Mouse (Mus musculus): ENCODE data around the gene Nudt16l1. TPM values are rescaled to one million over a fixed set of nuclear protein-coding genes. Genes with fewer than 3 reads are reported as not detected.

Nudt16l1 gene
- polyA plus RNA-seq, 1 experiment from 2014 or later, result 125 TPM

GRCm38 (mm10) chr16:4922481-4922880 is 16.1 kb upstream of the Nudt16l1 start:
- H3K4me3 ChIP-seq (replicated peaks), result no peak overlapping the region
- H3K9ac ChIP-seq, result no peak overlapping the region
- no peak for ATAC-seq (ENCODE audit: low FRiP score)
- H3K4me1 ChIP-seq, result no peaks in the 10 kb centered on the region
- no peaks in the 10 kb centered on the region for H3K9me3 ChIP-seq
- 96% methylated on average over 6 of the region's 6 CpGs for WGBS
- H3K27ac ChIP-seq, result no peak overlapping the region
- peaks cover 56% of the 10 kb centered on the region for H3K36me3 ChIP-seq (replicated peaks)
- H3K4me2 ChIP-seq, result no peak overlapping the region
- no peaks in the 10 kb centered on the region for H3K27me3 ChIP-seq

DNA sequence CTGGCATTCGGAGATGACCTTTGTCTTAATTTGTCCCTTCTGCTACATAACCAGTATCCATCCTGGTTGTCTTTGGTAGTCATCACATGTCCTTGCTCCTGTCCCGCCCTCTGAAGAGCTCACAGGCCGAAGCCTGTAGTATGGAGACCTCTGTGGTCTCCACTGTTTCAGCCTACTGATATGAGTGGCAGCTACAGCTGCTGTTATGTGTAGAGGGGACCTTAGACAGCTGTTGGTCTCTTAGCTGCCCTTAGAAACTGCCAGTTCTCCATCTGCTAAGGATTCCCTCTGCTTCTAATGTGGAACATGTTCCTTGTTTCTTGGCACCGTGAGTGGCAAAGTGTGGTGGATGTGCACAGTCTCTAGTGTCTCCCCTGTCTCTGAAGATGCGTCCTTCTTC is 14.6 kb upstream of the Nudt16l1 start:
- no peak overlapping the region for H3K27ac ChIP-seq
- no peaks in the 10 kb centered on the region for H3K9me3 ChIP-seq
- H3K4me2 ChIP-seq, result no peak overlapping the region
- no peak for ATAC-seq (ENCODE audit: low FRiP score)
- H3K27me3 ChIP-seq, result no peaks in the 10 kb centered on the region
- H3K36me3 ChIP-seq (replicated peaks), result peaks cover 66% of the 10 kb centered on the region
- H3K4me3 ChIP-seq (replicated peaks), result no peak overlapping the region
- 92% methylated on average over 5 of the region's 5 CpGs for whole genome bisulfite sequencing
- no peak overlapping the region for H3K9ac ChIP-seq
- H3K4me1 ChIP-seq, result no peaks in the 10 kb centered on the region

- Histone ChIP-seq H3K27me3 (no peaks in the 10 kb centered on the region), H3K9me3 (no peaks in the 10 kb centered on the region), H3K4me1 (no peaks in the 10 kb centered on the region), H3K36me3 (replicated peaks) (peaks cover 94% of the 10 kb centered on the region), H3K4me3 (replicated peaks) (no peak overlapping the region), H3K4me2 (no peak overlapping the region), H3K9ac (no peak overlapping the region), H3K27ac (no peak overlapping the region)
- no peak for ATAC-seq (ENCODE audit: low FRiP score)
- 97% methylated on average over 7 of the region's 7 CpGs for WGBS
Measured at GRCm38 (mm10) chr16:4927967-4928366, 10.6 kb upstream of the Nudt16l1 start.

- H3K9me3 ChIP-seq, result no peaks in the 10 kb centered on the region
- no peak overlapping the region for H3K4me3 ChIP-seq (replicated peaks)
- H3K4me2 ChIP-seq, result no peak overlapping the region
- H3K27ac ChIP-seq, result no peak overlapping the region
- H3K27me3 ChIP-seq, result no peaks in the 10 kb centered on the region
- H3K36me3 ChIP-seq (replicated peaks), result peaks cover 94% of the 10 kb centered on the region
- WGBS, result 92% methylated on average over 2 of the region's 2 CpGs
- no peak overlapping the region for H3K9ac ChIP-seq
- ATAC-seq (ENCODE audit: low FRiP score), result no peak
- no peaks in the 10 kb centered on the region for H3K4me1 ChIP-seq
Measured at GRCm38 (mm10) chr16:4928474-4928873, 10.1 kb upstream of the Nudt16l1 start.

GRCm38 (mm10) chr16:4932429-4932828 is 6.1 kb upstream of the Nudt16l1 start:
- Histone ChIP-seq H3K27ac (no peak overlapping the region), H3K36me3 (replicated peaks) (peaks cover 96% of the 10 kb centered on the region), H3K4me1 (no peaks in the 10 kb centered on the region), H3K9me3 (no peaks in the 10 kb centered on the region), H3K4me3 (replicated peaks) (no peak overlapping the region), H3K9ac (no peak overlapping the region), H3K4me2 (no peak overlapping the region), H3K27me3 (no peaks in the 10 kb centered on the region)
- no peak for ATAC-seq (ENCODE audit: low FRiP score)
- 88% methylated on average over 3 of the region's 3 CpGs for WGBS

- Histone ChIP-seq H3K9ac (no peak overlapping the region), H3K4me1 (peaks cover 18% of the 10 kb centered on the region), H3K9me3 (no peaks in the 10 kb centered on the region), H3K4me2 (no peak overlapping the region), H3K27me3 (no peaks in the 10 kb centered on the region), H3K27ac (no peak overlapping the region), H3K36me3 (replicated peaks) (peaks cover 79% of the 10 kb centered on the region), H3K4me3 (replicated peaks) (no peak overlapping the region)
- ATAC-seq (ENCODE audit: low FRiP score), result no peak
- 97% methylated on average over 31 of the region's 31 CpGs for WGBS
Measured at GRCm38 (mm10) chr16:4935430-4935829, 3.1 kb upstream of the Nudt16l1 start.

GRCm38 (mm10) chr16:4935931-4936703 is 2.4 kb upstream of the Nudt16l1 start:
- Histone ChIP-seq H3K4me3 (replicated peaks) (no peak overlapping the region), H3K9me3 (no peaks in the 10 kb centered on the region), H3K4me1 (peaks cover 19% of the 10 kb centered on the region), H3K27me3 (no peaks in the 10 kb centered on the region), H3K9ac (no peak overlapping the region), H3K27ac (no peak overlapping the region), H3K36me3 (replicated peaks) (peaks cover 79% of the 10 kb centered on the region), H3K4me2 (no peak overlapping the region)
- 93% methylated on average over 10 of the region's 10 CpGs for WGBS
- no peak for ATAC-seq (ENCODE audit: low FRiP score)

DNA sequence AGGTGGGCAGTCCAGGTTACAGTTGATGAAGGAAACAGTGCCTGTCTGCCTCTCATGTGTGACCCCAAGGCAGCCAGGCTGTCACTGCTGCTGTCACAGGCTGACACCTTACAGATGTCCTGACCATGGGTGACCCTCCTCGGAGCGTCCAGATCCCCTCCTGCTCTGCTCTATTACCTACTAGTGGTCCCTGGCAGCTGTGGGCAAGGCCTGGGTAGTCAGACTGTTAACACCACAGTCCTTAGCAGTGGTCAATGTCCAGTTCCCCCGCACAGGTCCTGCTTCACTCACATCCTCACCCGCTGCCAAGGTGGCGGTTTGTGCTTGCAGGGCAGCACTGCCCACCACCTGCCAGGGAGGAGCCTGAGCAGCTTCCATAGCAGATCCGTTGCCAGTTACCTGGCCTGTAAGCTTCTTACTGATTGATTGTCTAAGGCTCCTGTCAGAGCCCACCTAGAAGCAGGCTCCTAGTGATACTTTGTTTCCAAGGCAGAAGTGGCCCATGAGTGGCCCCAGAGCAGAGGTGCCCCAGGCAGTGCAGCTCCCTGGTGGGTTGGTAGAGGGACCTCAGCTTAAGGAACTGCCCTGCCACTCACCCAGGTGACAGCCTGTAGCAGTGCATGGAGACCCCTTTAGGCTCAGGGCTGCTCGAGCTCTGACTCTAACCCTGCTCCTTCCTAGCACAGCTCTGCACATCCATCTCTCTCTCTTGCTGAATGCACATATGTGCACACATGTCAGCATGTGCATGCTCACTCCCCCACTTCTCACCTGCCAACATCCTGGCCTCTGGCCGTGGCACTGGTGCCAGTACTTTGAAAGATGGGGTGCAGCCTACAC is 990 bp upstream of the Nudt16l1 start:
- H3K9ac ChIP-seq, result no peak overlapping the region
- 89% methylated on average over 8 of the region's 8 CpGs for WGBS
- no peak for ATAC-seq (ENCODE audit: low FRiP score)

DNA sequence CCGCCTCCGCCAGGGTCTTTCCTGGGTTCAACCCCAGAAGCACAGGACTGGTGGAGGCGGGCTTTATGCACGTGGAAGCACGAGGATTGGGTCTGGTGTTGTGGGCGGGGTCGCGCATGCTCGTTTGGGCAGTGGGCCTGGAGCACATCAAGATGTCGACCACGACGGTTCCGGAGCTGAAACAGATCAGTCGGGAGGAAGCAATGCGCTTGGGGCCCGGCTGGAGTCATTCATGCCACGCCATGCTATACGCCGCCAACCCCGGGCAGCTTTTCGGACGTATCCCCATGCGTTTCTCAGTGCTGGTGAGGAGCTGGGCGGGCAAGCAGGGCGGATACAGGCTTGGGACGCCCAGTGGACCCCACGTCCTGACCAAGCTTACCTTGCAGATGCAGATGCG is 428 bp downstream of the Nudt16l1 start:
- H3K9ac ChIP-seq, result peak overlapping the region; percentile 90
- H3K4me1 ChIP-seq, result peaks cover 19% of the 10 kb centered on the region
- peak overlapping the region; percentile 96 for H3K4me2 ChIP-seq
- peaks cover 79% of the 10 kb centered on the region for H3K36me3 ChIP-seq (replicated peaks)
- WGBS, result under 1% methylated on average over 28 of the region's 28 CpGs
- no peaks in the 10 kb centered on the region for H3K9me3 ChIP-seq
- ATAC-seq (ENCODE audit: low FRiP score), result peak; percentile 96
- H3K27ac ChIP-seq, result peak overlapping the region; percentile 76
- H3K27me3 ChIP-seq, result no peaks in the 10 kb centered on the region
- H3K4me3 ChIP-seq (replicated peaks), result peak overlapping the region; percentile 76

More for the DNA sequence above, 990 bp upstream of the Nudt16l1 start:
- no peak overlapping the region for H3K4me3 ChIP-seq (replicated peaks)
- no peak overlapping the region for H3K27ac ChIP-seq
- peaks cover 79% of the 10 kb centered on the region for H3K36me3 ChIP-seq (replicated peaks)
- H3K27me3 ChIP-seq, result no peaks in the 10 kb centered on the region
- peaks cover 19% of the 10 kb centered on the region for H3K4me1 ChIP-seq
- H3K4me2 ChIP-seq, result no peak overlapping the region
- no peaks in the 10 kb centered on the region for H3K9me3 ChIP-seq

GRCm38 (mm10) chr16:4939412-4939811 is 851 bp downstream of the Nudt16l1 start:
- ATAC-seq (ENCODE audit: low FRiP score), result peak; percentile 64
- H3K27ac ChIP-seq, result peak overlapping the region; percentile 76
- peaks cover 78% of the 10 kb centered on the region for H3K36me3 ChIP-seq (replicated peaks)
- H3K9me3 ChIP-seq, result no peaks in the 10 kb centered on the region
- peak overlapping the region; percentile 90 for H3K9ac ChIP-seq
- H3K4me1 ChIP-seq, result peaks cover 19% of the 10 kb centered on the region
- peak overlapping the region; percentile 76 for H3K4me3 ChIP-seq (replicated peaks)
- peak overlapping the region; percentile 96 for H3K4me2 ChIP-seq
- WGBS, result 2% methylated on average over 16 of the region's 16 CpGs
- H3K27me3 ChIP-seq, result no peaks in the 10 kb centered on the region

GRCm38 (mm10) chr16:4940311-4940850 is 1.8 kb downstream of the Nudt16l1 start:
- Histone ChIP-seq H3K9ac (peak overlapping the region; percentile 90; the same call in 1 of the 2 replicates), H3K36me3 (replicated peaks) (peaks cover 73% of the 10 kb centered on the region), H3K9me3 (no peaks in the 10 kb centered on the region), H3K27me3 (no peaks in the 10 kb centered on the region), H3K27ac (no peak overlapping the region), H3K4me1 (peaks cover 19% of the 10 kb centered on the region), H3K4me3 (replicated peaks) (no peak overlapping the region), H3K4me2 (peak overlapping the region; percentile 96)
- whole genome bisulfite sequencing, result 90% methylated on average over 10 of the region's 10 CpGs
- ATAC-seq (ENCODE audit: low FRiP score), result no peak

DNA sequence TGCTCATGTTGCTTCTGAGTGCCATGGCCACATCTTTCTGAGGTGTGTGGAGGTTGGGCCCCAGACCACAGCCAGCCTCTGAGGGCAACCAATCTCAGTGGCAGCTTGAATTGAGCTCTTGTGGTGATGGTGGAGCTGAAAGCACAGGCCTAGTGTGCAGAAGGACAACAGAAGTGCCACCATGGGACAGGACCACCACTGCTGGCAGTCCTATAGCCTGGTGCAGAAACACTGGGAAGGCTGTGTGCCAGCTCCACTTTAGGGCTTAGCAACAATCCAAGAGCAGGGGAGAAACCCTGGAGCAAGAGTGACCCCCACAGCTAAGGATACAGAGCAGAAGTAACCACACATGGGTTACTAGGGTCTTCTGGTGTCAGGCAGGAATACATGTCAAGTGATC is 2.5 kb downstream of the Nudt16l1 start:
- no peak overlapping the region for H3K9ac ChIP-seq
- peaks cover 19% of the 10 kb centered on the region for H3K4me1 ChIP-seq
- no peak for ATAC-seq (ENCODE audit: low FRiP score)
- H3K9me3 ChIP-seq, result no peaks in the 10 kb centered on the region
- H3K36me3 ChIP-seq (replicated peaks), result peaks cover 72% of the 10 kb centered on the region
- H3K4me3 ChIP-seq (replicated peaks), result no peak overlapping the region
- no peaks in the 10 kb centered on the region for H3K27me3 ChIP-seq
- H3K27ac ChIP-seq, result no peak overlapping the region
- no peak overlapping the region for H3K4me2 ChIP-seq
